Mouse (Mus musculus): ENCODE results near the gene Ppp4r3a.

DNA sequence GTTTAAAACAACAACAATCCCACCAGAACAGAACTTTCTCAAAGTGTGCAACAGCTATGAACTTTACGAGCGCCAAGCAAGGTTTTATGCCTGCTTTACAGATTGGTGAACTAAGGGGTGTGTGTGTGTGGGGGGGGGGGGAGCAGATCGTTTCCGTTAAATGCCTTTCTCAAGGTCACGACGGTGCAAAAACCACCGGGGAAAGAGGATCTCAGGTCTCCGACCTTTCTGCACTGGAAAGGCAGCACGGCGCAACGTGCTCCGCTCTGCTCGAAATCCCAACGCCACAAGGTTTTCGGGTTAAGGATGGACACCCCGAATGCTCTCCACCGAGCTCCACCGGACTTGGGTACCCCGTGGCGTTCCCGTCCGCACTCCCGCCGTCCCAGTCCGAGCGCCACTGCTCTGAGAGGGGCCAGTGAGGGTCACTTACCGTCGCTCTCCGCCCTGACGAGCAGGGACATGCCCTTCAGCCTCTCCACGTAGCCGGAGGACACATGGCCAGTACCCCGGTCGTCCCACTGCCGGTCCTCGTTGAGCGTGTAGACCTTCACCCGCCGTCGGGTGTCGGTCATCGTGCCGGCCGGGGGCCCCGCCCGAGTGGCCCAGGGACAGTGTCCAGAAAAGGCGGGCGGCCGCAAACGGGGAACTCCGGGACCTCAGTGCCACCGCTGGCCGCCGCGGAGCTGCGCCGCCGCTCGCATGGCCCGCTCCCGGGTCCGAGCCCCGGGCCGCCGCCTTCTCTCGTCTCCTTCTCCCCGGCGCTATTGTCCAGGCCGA is 1.0 kb downstream of the Ppp4r3a start:
- TF ChIP-seq CTCF (IDR thresholded peaks at IDR 0.05; ENCODE audit: low read depth) (no peak), EP300 (IDR thresholded peaks at IDR 0.05; ENCODE audit: low read depth) (no peak)
